Mouse (Mus musculus) C2C12 (cell line): ENCODE measurements at regions not wholly inside any gene's neighbourhood (a gene's known extent, or its start where the extent isn't known, plus 50 kb on each side); places are given as distances from the start of the nearest gene placed in this dataset.

Experiments used
- H3K27me3 ChIP-seq: one replicate; pipeline ENCODE4 v1.6.1; 2011; ENCODE audit not compliant: control insufficient read depth, insufficient read depth, insufficient read length
- H3K36me3 ChIP-seq: one replicate; pipeline ENCODE4 v1.6.1; 2011; ENCODE audit not compliant: control insufficient read depth, insufficient read depth
- H3K4me3 ChIP-seq: one replicate; pipeline ENCODE4 v1.5.1; 2011; ENCODE audit warnings: mild to moderate bottlenecking, control low read depth; ENCODE audit not compliant: poor library complexity, insufficient read depth, severe bottlenecking
- H3K79me2 ChIP-seq: one replicate; pipeline ENCODE4 v1.6.1; 2011; ENCODE audit not compliant: control insufficient read depth, insufficient read depth
- H3K79me3 ChIP-seq: one replicate; pipeline ENCODE4 v1.6.1; 2011; ENCODE audit warnings: low read depth, control low read depth
- H3ac ChIP-seq: one replicate; pipeline ENCODE3; 2011; ENCODE audit warnings: low read depth; ENCODE audit not compliant: control insufficient read depth, insufficient read length
- CEBPB ChIP-seq: IDR thresholded peaks from one replicate; pipeline ENCODE4 v1.6.1; 2011; ENCODE audit warnings: low read depth, mild to moderate bottlenecking, control low read depth, moderate library complexity
- CTCF ChIP-seq: IDR thresholded peaks from one replicate; pipeline ENCODE4 v1.5.1; 2011; ENCODE audit not compliant: control insufficient read depth, insufficient read depth, insufficient read length
- FOSL1 ChIP-seq: IDR thresholded peaks from one replicate; pipeline ENCODE4 v1.8.0; 2011; ENCODE audit warnings: mild to moderate bottlenecking, low read length; ENCODE audit not compliant: poor library complexity, insufficient read depth, severe bottlenecking
- MAX ChIP-seq: IDR thresholded peaks from one replicate; pipeline ENCODE4 v1.6.1; 2011; ENCODE audit warnings: mild to moderate bottlenecking, control low read depth
- MYOD1 ChIP-seq: IDR thresholded peaks from one replicate; pipeline ENCODE4 v1.6.1; 2011; ENCODE audit warnings: low read depth; ENCODE audit not compliant: control insufficient read depth, insufficient read length
- MYOG ChIP-seq: IDR thresholded peaks from one replicate; pipeline ENCODE4 v1.6.1; 2011; ENCODE audit not compliant: control insufficient read depth, insufficient read length; ENCODE audit errors: extremely low read depth
- USF1 ChIP-seq: IDR thresholded peaks from one replicate; pipeline ENCODE4 v1.6.1; 2011; ENCODE audit warnings: low read depth, mild to moderate bottlenecking, control low read depth, moderate library complexity

DNA sequence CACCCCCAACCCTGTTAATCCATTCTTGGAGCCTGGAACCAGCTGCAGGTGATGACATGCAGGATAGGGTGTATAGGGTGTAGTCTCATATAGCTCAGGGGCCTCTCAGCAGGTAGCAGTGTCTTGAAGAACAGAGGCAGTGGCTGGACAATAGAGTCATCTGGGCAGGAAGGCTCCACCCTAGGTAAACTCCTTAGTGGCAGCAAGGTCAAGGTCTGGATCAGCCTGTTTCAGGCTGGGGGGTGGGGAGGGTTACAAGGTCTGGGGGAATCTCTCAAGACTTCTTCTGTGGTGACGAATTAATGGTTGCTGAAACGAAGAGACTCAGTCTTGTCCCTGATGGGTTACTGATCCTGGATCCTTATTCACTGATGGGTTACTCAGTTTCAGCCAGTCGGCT lies 498.0 kb downstream of the Defb40 start:
- H3K36me3 ChIP-seq, result no peaks in the 10 kb centered on the region
- H3K27me3 ChIP-seq, result peaks cover 11% of the 10 kb centered on the region
- no peak overlapping the region for H3K4me3 ChIP-seq
- no peaks in the 10 kb centered on the region for H3K79me2 ChIP-seq
- TF ChIP-seq CEBPB (no peak), FOSL1 (no peak), MAX (no peak), USF1 (no peak), CTCF (no peak), MYOG (no peak), MYOD1 (no peak)
- no peaks in the 10 kb centered on the region for H3K79me3 ChIP-seq
- H3ac ChIP-seq, result no peak overlapping the region

DNA sequence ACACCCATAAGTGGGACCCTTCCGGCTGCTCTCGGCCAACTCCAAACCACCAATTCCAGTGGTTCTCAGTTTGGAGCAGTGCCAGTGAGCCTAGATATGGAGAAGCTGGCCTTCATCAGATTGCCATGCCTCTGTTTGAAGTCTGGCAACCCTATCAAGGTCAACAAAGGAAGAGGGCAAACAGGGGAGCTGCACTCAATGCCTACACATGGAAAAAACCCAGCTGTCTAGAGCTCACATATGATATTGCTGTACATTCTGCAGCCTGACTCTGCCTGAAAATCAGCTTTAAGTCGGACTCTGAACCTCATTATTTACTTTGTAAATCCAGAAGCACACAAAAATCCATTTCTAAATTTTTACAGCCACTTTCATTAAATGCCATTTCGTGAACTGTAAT lies 499.9 kb downstream of the Defb40 start:
- no peak overlapping the region for H3ac ChIP-seq
- no peak overlapping the region for H3K4me3 ChIP-seq
- no peaks in the 10 kb centered on the region for H3K79me2 ChIP-seq
- peaks cover 11% of the 10 kb centered on the region for H3K27me3 ChIP-seq
- H3K36me3 ChIP-seq, result no peaks in the 10 kb centered on the region
- TF ChIP-seq USF1 (no peak), CTCF (no peak), MYOG (no peak)
- no peaks in the 10 kb centered on the region for H3K79me3 ChIP-seq

DNA sequence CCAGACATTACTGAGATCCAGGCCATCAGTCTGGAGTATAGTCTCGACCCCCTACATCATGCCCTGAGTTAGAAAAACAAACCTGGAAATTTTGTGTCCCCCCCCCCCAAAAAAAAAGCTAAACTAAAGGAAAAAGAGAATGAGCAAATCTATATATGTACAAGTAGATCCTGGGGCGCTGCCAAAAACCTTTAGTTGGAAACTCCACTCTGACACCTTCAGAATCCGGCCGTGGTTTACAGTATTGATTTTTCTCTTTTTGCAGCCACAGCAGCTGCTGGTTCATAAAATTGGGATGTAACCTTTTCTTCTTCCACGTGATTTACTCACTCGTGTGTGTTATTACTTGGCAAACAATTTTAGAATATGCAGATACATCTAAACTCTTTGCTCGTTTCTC lies 510.5 kb downstream of the Defb40 start:
- H3ac ChIP-seq, result no peak overlapping the region
- no peaks in the 10 kb centered on the region for H3K79me3 ChIP-seq
- no peaks in the 10 kb centered on the region for H3K27me3 ChIP-seq
- TF ChIP-seq FOSL1, result no peak
- no peak for TF ChIP-seq MAX
- TF ChIP-seq USF1, result no peak
- TF ChIP-seq CTCF, result no peak
- TF ChIP-seq MYOD1, result no peak
- no peak for TF ChIP-seq CEBPB
- no peak for TF ChIP-seq MYOG
- no peaks in the 10 kb centered on the region for H3K36me3 ChIP-seq
- H3K79me2 ChIP-seq, result no peaks in the 10 kb centered on the region
- H3K4me3 ChIP-seq, result no peak overlapping the region

DNA sequence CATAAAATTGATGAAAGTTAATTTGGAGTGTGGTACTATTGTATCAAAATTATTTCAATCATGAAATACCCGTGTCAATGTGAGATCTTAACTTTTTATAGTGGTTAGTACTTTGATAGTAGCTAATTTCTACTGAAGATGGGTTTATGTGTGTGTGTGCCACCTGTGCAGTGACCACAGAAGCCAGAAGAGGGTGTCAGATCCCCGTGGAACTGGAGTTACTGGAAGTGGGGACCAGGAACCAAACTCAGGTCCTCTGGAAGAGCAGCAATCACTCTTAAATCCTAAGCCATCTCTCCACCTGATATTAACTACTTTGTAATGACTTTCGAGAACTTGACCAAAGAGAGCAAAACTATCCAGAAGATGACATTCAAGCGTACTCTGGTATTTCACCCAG lies 517.4 kb downstream of the Defb40 start:
- Histone ChIP-seq H3K79me2 (no peaks in the 10 kb centered on the region), H3K36me3 (no peaks in the 10 kb centered on the region), H3K4me3 (no peak overlapping the region), H3K79me3 (no peaks in the 10 kb centered on the region), H3ac (no peak overlapping the region), H3K27me3 (no peaks in the 10 kb centered on the region)
- TF ChIP-seq FOSL1, result no peak
- no peak for TF ChIP-seq MAX
- TF ChIP-seq USF1, result no peak
- no peak for TF ChIP-seq CEBPB

DNA sequence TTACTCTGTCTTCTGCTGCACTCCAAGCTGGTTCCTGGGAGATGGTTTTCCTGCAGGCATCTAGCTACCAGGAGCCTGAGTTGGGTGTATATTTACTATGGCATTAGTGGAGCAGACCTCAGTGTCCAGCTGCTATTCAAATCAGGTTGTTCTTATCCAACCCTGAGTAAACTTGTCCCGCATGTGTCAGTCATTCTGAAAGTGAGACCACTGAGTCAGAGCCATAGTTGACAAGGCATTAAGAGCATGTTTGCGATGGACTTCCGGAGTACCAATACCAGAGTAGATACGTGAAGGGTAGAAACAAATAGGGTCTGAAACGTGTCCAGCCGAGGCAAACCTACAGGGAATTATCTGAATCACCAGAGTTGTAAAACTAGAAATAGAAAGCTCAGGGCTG lies 520.6 kb downstream of the Defb40 start:
- Histone ChIP-seq H3ac (no peak overlapping the region), H3K27me3 (no peaks in the 10 kb centered on the region), H3K79me3 (no peaks in the 10 kb centered on the region), H3K79me2 (no peaks in the 10 kb centered on the region), H3K36me3 (no peaks in the 10 kb centered on the region), H3K4me3 (no peak overlapping the region)
- TF ChIP-seq MYOG (no peak), USF1 (no peak), CTCF (no peak), CEBPB (no peak)

DNA sequence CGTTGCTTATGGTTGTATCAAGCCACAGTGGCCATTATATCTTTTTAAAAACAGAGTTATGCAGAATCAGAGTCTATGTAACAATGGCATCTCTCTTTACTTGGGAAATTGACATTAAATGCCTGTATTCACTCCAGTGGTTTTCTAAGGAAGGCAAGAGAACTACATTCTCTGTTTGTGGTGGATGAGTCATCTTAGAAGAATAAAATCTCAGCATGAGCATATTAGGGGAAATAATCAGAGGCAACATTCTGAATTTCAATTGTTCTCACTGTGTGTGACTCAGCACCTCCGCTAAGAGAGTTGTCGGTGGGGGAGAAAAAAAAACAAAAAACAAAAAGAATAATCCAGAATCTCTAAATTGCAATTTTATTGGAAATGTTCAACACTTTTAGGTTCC lies 529.0 kb downstream of the Defb40 start:
- TF ChIP-seq FOSL1, result peak; percentile 68
- no peak for TF ChIP-seq MYOD1
- Histone ChIP-seq H3K27me3 (no peaks in the 10 kb centered on the region), H3K79me2 (no peaks in the 10 kb centered on the region), H3K36me3 (no peaks in the 10 kb centered on the region), H3ac (no peak overlapping the region), H3K79me3 (no peaks in the 10 kb centered on the region), H3K4me3 (no peak overlapping the region)

DNA sequence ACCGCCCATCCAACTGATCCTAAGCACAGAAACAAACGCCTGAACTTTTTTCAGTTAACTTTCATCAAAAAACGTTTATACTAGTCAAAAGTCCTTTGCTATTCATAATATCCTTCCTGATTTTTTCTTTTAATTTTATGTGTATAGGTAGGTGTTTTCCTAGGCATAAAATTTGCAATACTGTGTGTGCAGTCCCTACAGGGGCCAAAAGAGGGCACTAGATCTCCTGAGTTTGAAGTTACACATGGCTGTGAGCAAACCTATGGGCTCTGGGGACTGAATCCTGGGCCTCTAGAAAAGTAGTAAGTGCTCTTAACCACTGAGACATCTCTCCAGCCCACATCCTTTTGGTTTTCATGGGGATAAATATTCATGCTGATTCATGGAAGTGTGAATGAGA lies 535.8 kb downstream of the Defb40 start:
- H3K79me2 ChIP-seq, result no peaks in the 10 kb centered on the region
- no peak overlapping the region for H3ac ChIP-seq
- H3K36me3 ChIP-seq, result no peaks in the 10 kb centered on the region
- TF ChIP-seq FOSL1 (no peak), USF1 (no peak), CTCF (no peak), CEBPB (no peak), MAX (no peak), MYOD1 (no peak), MYOG (no peak)
- H3K79me3 ChIP-seq, result no peaks in the 10 kb centered on the region
- no peak overlapping the region for H3K4me3 ChIP-seq
- no peaks in the 10 kb centered on the region for H3K27me3 ChIP-seq
